23 mouse cellular contexts compared by ENCODE assay signal in the genomic region with DNA sequence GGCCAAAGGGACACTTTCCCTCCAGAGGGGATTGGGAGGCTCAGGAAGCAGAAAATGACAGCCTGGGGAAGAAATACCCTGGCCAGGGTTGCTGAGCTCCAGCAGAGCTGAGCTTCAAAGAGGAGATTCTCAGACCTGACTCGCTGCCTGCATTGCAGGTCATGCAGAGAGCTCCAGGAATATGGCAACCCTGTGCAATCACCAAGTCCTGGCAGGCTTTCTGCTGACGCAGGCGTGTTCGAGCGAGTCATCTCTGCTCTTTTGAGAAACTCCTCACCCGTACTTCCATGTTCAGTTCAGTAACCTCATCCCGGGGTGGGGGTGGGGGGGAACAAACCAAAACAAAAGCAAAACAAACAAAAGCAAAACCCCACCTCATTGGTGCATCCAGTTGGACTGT.
"Had no signal": no experiment of that assay in that cellular context is flagged by ENCODE, and none has a peak within 500 bp of the region (broad histone marks: within the 10 kb centered on the region; RNA-seq: fewer than 3 reads in every experiment).

No protein-coding gene starts in this region.

- DNase-seq: gastrocnemius, postnatal 14 days; gastrocnemius, postnatal 36 days; heart, adult 18-20 months; heart, postnatal 10 days; heart, postnatal 36 days; kidney, adult 11 months; kidney, adult 2 months; kidney, adult 9 months; kidney, postnatal 14 days; kidney, postnatal 36 days; layer of hippocampus, adult 9-11 months; layer of hippocampus, postnatal 36 days; liver; liver, embryonic 13.5 days had no signal

- H3K4me3 ChIP-seq: heart, embryonic 10.5 days; heart, embryonic 12.5 days; hindbrain, embryonic 13.5 days; hindbrain, embryonic 15.5 days; kidney, embryonic 15.5 days; limb, embryonic 10.5 days; limb, embryonic 12.5 days; liver, embryonic 13.5 days; liver, embryonic 15.5 days had no signal

- H3K4me2 ChIP-seq: heart, embryonic 12.5 days; hindbrain, embryonic 13.5 days; hindbrain, embryonic 15.5 days; kidney, embryonic 15.5 days; limb, embryonic 12.5 days; liver, embryonic 11.5 days; liver, embryonic 13.5 days; liver, embryonic 15.5 days had no signal

- H3K27me3 ChIP-seq: heart, embryonic 12.5 days; hindbrain, embryonic 13.5 days; hindbrain, embryonic 15.5 days; kidney, embryonic 15.5 days; limb, embryonic 12.5 days; liver, embryonic 13.5 days; liver, embryonic 15.5 days had no signal

- H3K36me3 ChIP-seq: heart, embryonic 10.5 days; heart, embryonic 12.5 days; hindbrain, embryonic 13.5 days; hindbrain, embryonic 15.5 days; kidney, embryonic 15.5 days; limb, embryonic 10.5 days; limb, embryonic 12.5 days; liver, embryonic 13.5 days; liver, embryonic 15.5 days had no signal
